Mouse (Mus musculus): ENCODE data around the gene Cacna1a. TPM values are rescaled to one million over a fixed set of nuclear protein-coding genes. Genes with fewer than 3 reads are reported as not detected.

Cacna1a gene
- 7.9 TPM for total RNA-seq (2023)

DNA sequence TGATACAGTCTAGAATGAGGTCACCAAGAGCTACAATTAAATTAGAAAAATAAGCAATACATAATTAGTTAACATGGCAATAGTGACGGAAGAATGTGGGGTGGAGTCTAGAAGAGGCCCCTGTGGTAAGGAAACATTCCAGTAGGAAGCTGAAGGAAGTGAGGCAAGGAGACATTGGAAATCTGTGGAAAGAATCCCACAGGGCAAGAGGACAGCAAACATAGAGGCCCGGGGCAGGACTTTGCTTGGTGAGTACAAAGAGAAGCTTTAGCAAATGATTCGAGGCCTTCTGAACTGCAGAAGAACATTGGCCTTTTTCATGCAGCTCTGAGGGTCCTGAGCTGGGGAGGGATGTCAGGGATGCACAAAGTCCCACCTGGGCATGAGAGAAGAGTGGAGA lies at the start of gene Cacna1a:
Cacna1a (plus strand) TSS at position 166 of the 400 bp plus-strand sequence.

DNA sequence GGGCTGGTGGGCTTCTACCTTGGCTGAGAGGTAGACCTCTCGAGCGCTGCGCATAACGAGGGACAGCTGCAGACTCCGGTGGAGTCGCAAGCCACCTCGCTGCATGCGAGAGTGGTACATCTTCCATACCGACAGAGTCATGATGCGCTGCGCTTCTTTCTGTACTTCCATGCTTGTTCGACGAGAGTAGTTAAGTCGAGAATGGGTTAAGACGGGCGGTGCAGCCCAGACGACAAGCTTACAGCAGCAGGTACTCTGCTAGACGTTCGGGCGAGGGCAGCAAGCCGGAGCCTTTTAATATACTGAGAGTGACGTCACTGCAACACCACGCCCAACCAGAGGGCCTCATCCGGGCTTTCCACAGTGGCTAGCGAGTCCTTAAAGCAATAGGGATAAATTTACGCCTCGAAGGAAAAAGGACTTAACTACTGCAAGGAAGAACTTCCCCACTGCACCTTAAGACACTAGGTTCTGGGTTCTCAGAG lies 274.4 kb downstream of the Cacna1a start, which contains the start of gene Ier2:
Ier2 (minus strand) TSS at position 272 of the 485 bp plus-strand sequence.

DNA sequence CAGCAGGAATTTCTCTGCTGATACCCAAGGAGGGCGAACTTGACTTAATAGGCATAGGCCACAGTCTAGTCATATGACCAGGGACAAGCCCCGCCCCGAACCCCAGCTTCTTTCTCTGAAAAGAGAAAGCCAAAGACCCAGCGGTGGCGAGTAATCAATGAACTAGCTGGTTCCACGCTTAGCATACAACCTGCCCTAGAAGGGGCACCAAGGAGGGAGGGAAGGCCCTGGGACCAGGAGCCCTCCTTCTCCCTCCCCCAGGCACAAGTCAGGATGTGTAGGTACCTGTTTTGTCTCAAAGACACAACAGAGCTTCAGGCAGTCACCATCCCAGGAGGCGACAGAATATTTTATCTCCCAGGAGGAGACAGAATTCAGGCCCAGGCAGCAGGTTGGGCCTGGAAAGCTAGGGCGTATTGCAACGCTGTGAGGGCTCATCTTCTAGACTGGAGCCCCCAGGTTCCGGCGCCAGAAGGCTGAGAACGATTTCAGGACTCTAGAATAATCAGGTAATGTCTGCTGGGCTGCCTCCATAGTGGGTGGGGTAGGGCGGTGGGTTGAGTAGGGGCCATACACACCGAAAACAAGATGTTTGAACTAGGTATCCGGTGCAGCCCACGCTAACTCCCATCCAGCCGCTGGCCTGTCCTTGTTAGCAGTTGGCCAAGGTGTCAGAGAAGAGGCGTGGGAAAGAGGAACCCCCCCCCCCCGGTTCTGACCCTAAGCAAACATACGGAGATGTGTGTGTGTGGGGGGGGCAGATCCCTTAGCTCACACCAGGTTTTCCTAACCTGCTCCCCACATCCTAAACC lies 298.2 kb downstream of the Cacna1a start, which contains the start of gene Trmt1:
Trmt1 (plus strand) TSS at position 117 of the 812 bp plus-strand sequence.

DNA sequence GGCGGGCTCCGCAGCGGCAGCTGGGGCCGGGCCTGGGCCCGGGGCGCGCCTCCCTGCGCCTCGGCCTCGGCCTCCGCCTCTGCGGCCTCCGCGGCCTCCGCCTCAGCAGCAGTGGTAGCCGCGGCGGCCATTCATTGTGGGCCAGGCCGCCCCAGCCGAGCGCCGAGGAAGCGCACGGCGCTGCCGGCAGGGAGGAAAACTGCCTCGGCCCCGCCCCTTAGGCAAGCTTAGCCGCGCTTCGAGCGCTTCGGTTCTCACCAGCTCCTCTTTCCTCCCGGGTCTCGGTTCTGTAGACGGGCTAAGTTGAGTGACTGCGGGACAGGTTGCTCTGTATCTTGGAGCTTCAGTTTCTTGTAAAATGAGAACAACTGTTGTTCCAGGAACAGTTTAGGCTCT lies 299.5 kb downstream of the Cacna1a start, which contains the start of gene Nacc1:
Nacc1 (minus strand) TSS at position 158 of the 396 bp plus-strand sequence.

Other genes starting within 250 kb of the Cacna1a start
- gene Cc2d1a, start 240.5 kb upstream of the Cacna1a start, total RNA-seq (2023), result 32.5 TPM
- 2.4 TPM for gene 4930432K21Rik, start 240.4 kb upstream of the Cacna1a start, total RNA-seq (2023)
- gene Nanos3, start 203.2 kb upstream of the Cacna1a start, total RNA-seq (2023), result not detected
- gene Zswim4, start 151.4 kb upstream of the Cacna1a start, total RNA-seq (2023), result 32.3 TPM
- gene D8Ertd738e, start 138.7 kb upstream of the Cacna1a start, total RNA-seq (2023), result 199 TPM
- 43.7 TPM for gene Mri1, start 131.1 kb upstream of the Cacna1a start, total RNA-seq (2023)
- 16.2 TPM for gene Ccdc130, start 118.1 kb upstream of the Cacna1a start, total RNA-seq (2023)

Data from CD4-positive naive resting alpha-beta T cell, adult 57 days (primary cell).